Mouse (Mus musculus) brain, embryonic 14.5 days (tissue): ENCODE results near the gene Plagl1.

ENCODE experiments used
- CTCF ChIP-seq: fragments of 200-500 bp; IDR thresholded peaks from 2 replicates; pipeline ENCODE4 v1.5.1; 2012; ENCODE audit warnings: inconsistent platforms, mild to moderate bottlenecking, moderate library complexity, borderline replicate concordance; ENCODE audit not compliant: insufficient read depth, insufficient read length; ENCODE audit errors: extremely low read depth
- POLR2A ChIP-seq: fragments of 200-500 bp; IDR thresholded peaks from 2 replicates; pipeline ENCODE4 v1.6.1; 2012; ENCODE audit warnings: mild to moderate bottlenecking, inconsistent platforms, borderline replicate concordance; ENCODE audit not compliant: poor library complexity, insufficient read depth, insufficient read length, severe bottlenecking; ENCODE audit errors: extremely low read depth

DNA sequence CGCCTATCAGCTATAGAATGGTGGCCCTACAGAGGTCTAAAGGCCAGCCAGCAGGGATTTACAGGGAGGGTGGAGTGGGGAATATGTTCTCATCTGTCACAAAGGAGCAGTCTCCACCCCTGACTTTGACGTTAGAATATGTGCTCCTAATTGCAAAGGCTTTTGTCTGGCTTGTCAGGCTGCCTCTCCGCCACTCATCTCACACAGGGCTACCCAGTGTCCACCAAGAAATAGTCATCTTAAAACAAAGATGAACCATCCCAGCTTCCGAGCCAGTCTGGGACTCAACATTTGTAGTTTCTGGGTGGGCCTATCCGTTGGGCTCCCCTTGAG, 58.4 kb downstream of the Plagl1 start:
- no peak for TF ChIP-seq CTCF
- TF ChIP-seq POLR2A, result no peak
